Comparison of ENCODE assay signal across 17 mouse cellular contexts in genomic region chr10:44164258-44164975, GRCm38 (mm10). TPM values are rescaled to one million over a fixed set of nuclear protein-coding genes. Genes with fewer than 3 reads are reported as not detected.
DNase-seq lines count a peak whose midpoint lies in the region; ATAC-seq and TF ChIP-seq lines count a peak whose summit lies in the region.
"Had no signal": no experiment of that assay in that cellular context is flagged by ENCODE, and none has a peak within 500 bp of the region (broad histone marks: within the 10 kb centered on the region; RNA-seq: fewer than 3 reads in every experiment).

No protein-coding gene starts in this region.

- no peak for TF ChIP-seq CTCF in liver, embryonic 14.5 days (IDR thresholded peaks at IDR 0.05; ENCODE audit: low read depth)

- H3K27me3 ChIP-seq in intestine, embryonic 14.5 days (replicated peaks; ENCODE audit: control insufficient read depth, insufficient read depth, low read length): no peaks in the 10 kb centered on the region
- no peaks in the 10 kb centered on the region for H3K27me3 ChIP-seq in intestine, embryonic 15.5 days (replicated peaks)
- no peaks in the 10 kb centered on the region for H3K27me3 ChIP-seq in liver, embryonic 14.5 days (ENCODE audit: control insufficient read depth, insufficient read depth, low read length)
- no peaks in the 10 kb centered on the region for H3K27me3 ChIP-seq in forebrain, embryonic 12.5 days
- H3K27me3 ChIP-seq: embryonic facial prominence, embryonic 13.5 days; midbrain, embryonic 12.5 days had no signal

- 72% methylated on average over 8 of the region's 8 CpGs for WGBS in intestine, embryonic 14.5 days
- WGBS in intestine, embryonic 15.5 days: 71% methylated on average over 8 of the region's 8 CpGs
- WGBS in liver, embryonic 14.5 days (ENCODE audit: insufficient replicate concordance): 46% methylated on average over 8 of the region's 8 CpGs
- WGBS in forebrain, embryonic 12.5 days: 77% methylated on average over 8 of the region's 8 CpGs

- H3K36me3 ChIP-seq in intestine, embryonic 14.5 days (ENCODE audit: control insufficient read depth, insufficient read depth, low read length): no peaks in the 10 kb centered on the region
- H3K36me3 ChIP-seq in intestine, embryonic 15.5 days: no peaks in the 10 kb centered on the region
- no peaks in the 10 kb centered on the region for H3K36me3 ChIP-seq in liver, embryonic 14.5 days (replicated peaks; ENCODE audit: control insufficient read depth, insufficient read depth, low read depth)
- no peaks in the 10 kb centered on the region for H3K36me3 ChIP-seq in forebrain, embryonic 12.5 days (replicated peaks)
- H3K36me3 ChIP-seq: embryonic facial prominence, embryonic 13.5 days; midbrain, embryonic 12.5 days had no signal

- H3K4me1 ChIP-seq in intestine, embryonic 14.5 days (replicated peaks; ENCODE audit: control insufficient read depth, insufficient read depth, low read length): no peaks in the 10 kb centered on the region
- H3K4me1 ChIP-seq in intestine, embryonic 15.5 days (replicated peaks): no peaks in the 10 kb centered on the region
- H3K4me1 ChIP-seq in liver, embryonic 14.5 days (replicated peaks; ENCODE audit: control insufficient read depth in 2 of 2, insufficient read depth in 2 of 2, low read length in 1 of 2): peaks cover 18 to 31% of the 10 kb centered on the region in 2 experiments
- H3K4me1 ChIP-seq in forebrain, embryonic 12.5 days: no peaks in the 10 kb centered on the region
- H3K4me1 ChIP-seq: embryonic facial prominence, embryonic 13.5 days; midbrain, embryonic 12.5 days had no signal

- H3K4me3 ChIP-seq in intestine, embryonic 14.5 days (ENCODE audit: low read depth, low read length): no peak overlapping the region
- H3K4me3 ChIP-seq in intestine, embryonic 15.5 days (replicated peaks): no peak overlapping the region
- no peak overlapping the region for H3K4me3 ChIP-seq in liver, embryonic 14.5 days (ENCODE audit: insufficient read depth in 1 of 2, low read depth in 2 of 2, low read length in 2 of 2)
- H3K4me3 ChIP-seq in forebrain, embryonic 12.5 days (replicated peaks): no peak overlapping the region
- H3K4me3 ChIP-seq: embryonic facial prominence, embryonic 13.5 days; midbrain, embryonic 12.5 days had no signal

- no peak overlapping the region for H3K27ac ChIP-seq in intestine, embryonic 14.5 days (ENCODE audit: low read depth)
- H3K27ac ChIP-seq in intestine, embryonic 15.5 days: no peak overlapping the region
- H3K27ac ChIP-seq in liver, embryonic 14.5 days: peak overlapping the region; percentile 89
- H3K27ac ChIP-seq in forebrain, embryonic 12.5 days: no peak overlapping the region
- H3K27ac ChIP-seq: embryonic facial prominence, embryonic 13.5 days; midbrain, embryonic 12.5 days had no signal

- H3K4me2 ChIP-seq in intestine, embryonic 14.5 days (ENCODE audit: low read length): no peak overlapping the region
- no peak overlapping the region for H3K4me2 ChIP-seq in intestine, embryonic 15.5 days (replicated peaks)
- peak overlapping the region; percentile 55 for H3K4me2 ChIP-seq in liver, embryonic 14.5 days (ENCODE audit: low read depth)
- no peak overlapping the region for H3K4me2 ChIP-seq in forebrain, embryonic 12.5 days
- H3K4me2 ChIP-seq: embryonic facial prominence, embryonic 13.5 days; midbrain, embryonic 12.5 days had no signal

- no peaks in the 10 kb centered on the region for H3K9me3 ChIP-seq in intestine, embryonic 14.5 days (ENCODE audit: control insufficient read depth, low read length)
- H3K9me3 ChIP-seq in intestine, embryonic 15.5 days: no peaks in the 10 kb centered on the region
- no peaks in the 10 kb centered on the region for H3K9me3 ChIP-seq in liver, embryonic 14.5 days (ENCODE audit: control insufficient read depth, low read length)
- no peaks in the 10 kb centered on the region for H3K9me3 ChIP-seq in forebrain, embryonic 12.5 days
- H3K9me3 ChIP-seq: embryonic facial prominence, embryonic 13.5 days; midbrain, embryonic 12.5 days had no signal

- peak; percentile 23 for DNase-seq in intestine, embryonic 14.5 days (ENCODE audit: low spot score)
- DNase-seq in c-Kit-positive CD71-positive TER-119-positive erythroid progenitor cells, embryonic 14.5 days (ENCODE audit: low spot score): peak; percentile 73
- DNase-seq in liver, embryonic 14.5 days (ENCODE audit: low read depth in 3 of 3, low spot score in 3 of 3): peak; percentile 59 to 72 (median 69)
- DNase-seq in frontal cortex, adult 2 months (ENCODE audit: extremely low spot score in 1 of 2, low spot score in 1 of 2): no peak
- no peak for DNase-seq in B cell, adult 2 months
- DNase-seq: cerebellum, adult 11 months; heart, postnatal 14 days; kidney, adult 2 months; kidney, postnatal 4 days; lung, adult 18-20 months; lung, postnatal 36 days had no signal

- ATAC-seq in intestine, embryonic 14.5 days (replicated peaks; ENCODE audit: low FRiP score, low TSS enrichment, low read depth): no peak
- no peak for ATAC-seq in intestine, embryonic 15.5 days
- peak; percentile 97 for ATAC-seq in liver, embryonic 14.5 days (ENCODE audit: insufficient read depth)
- no peak for ATAC-seq in forebrain, embryonic 12.5 days (ENCODE audit: low FRiP score)
- ATAC-seq: activated CD4-positive, CD25-positive, alpha-beta regulatory T cell, adult 4 months; hindbrain, embryonic 16.5 days had no signal

- no peak overlapping the region for H3K9ac ChIP-seq in intestine, embryonic 14.5 days (ENCODE audit: low read length)
- no peak overlapping the region for H3K9ac ChIP-seq in intestine, embryonic 15.5 days
- H3K9ac ChIP-seq in liver, embryonic 14.5 days (replicated peaks): peak overlapping the region; percentile 35; the same call in 1 of the 2 replicates
- H3K9ac ChIP-seq in forebrain, embryonic 12.5 days: no peak overlapping the region
- H3K9ac ChIP-seq: embryonic facial prominence, embryonic 13.5 days; midbrain, embryonic 12.5 days had no signal

- peak; percentile 90 for TF ChIP-seq EP300 in liver, embryonic 14.5 days (IDR thresholded peaks at IDR 0.05; ENCODE audit: low read depth)

RNA-seq across cellular contexts. Expression of gene Crybg1, which starts 15.8 kb away (rescaled TPM):
- 0.43 and 0.54 TPM in 2 replicates for polyA plus RNA-seq in intestine, embryonic 14.5 days (2014; fragmentation: Nextera tagmentation; extraction: Ambion mirVana)
- polyA plus RNA-seq in intestine, embryonic 15.5 days (2015; fragmentation: Nextera tagmentation; extraction: Ambion mirVana): 0.62 and 0.76 TPM in 2 replicates
- polyA plus RNA-seq in liver, embryonic 14.5 days (2012; rRNA removed): 0.22 and 0.25 TPM in 2 replicates
- polyA plus RNA-seq in liver, embryonic 14.5 days (2014; fragmentation: Nextera tagmentation; extraction: Ambion mirVana): 0.48 and 0.54 TPM in 2 replicates
- 2.0 and 2.5 TPM in 2 replicates for polyA plus RNA-seq in frontal cortex, adult 2 months (2012; rRNA removed)
- 0.22 and 0.31 TPM in 2 replicates for polyA plus RNA-seq in forebrain, embryonic 12.5 days (2016; fragmentation: Nextera tagmentation; extraction: Ambion mirVana)

Comparison
In these comparisons a context has a peak if more than half of its experiments do, and no peak if none do; other contexts are left out.
1. DNase-seq: peak in intestine, embryonic 14.5 days (single experiment), c-Kit-positive CD71-positive TER-119-positive erythroid progenitor cells, embryonic 14.5 days (single experiment) and liver, embryonic 14.5 days (3 of 3); none in frontal cortex, adult 2 months (0 of 2) and B cell, adult 2 months (0 of 2).